Mouse (Mus musculus) midbrain, embryonic 12.5 days (tissue): ENCODE results near the gene Olfr1255. TPM values are rescaled to one million over a fixed set of nuclear protein-coding genes. Genes with fewer than 3 reads are reported as not detected.

ENCODE experiments used
- ATAC-seq: fragments of 200-750 bp; cut with Nextera tagmentation; 2 replicates; pipeline ENCODE4 v1.8.0; 2017; ENCODE audit warnings: low read depth, moderate TSS enrichment, moderate library complexity; ENCODE audit not compliant: low FRiP score
- H3K27ac ChIP-seq: fragments of 300-500 bp; sonication (generic); replicated peaks from 2 replicates; pipeline ENCODE4 v1.5.1; 2016; ENCODE audit warnings: mild to moderate bottlenecking
- H3K27me3 ChIP-seq: fragments of 300-500 bp; sonication (generic); 2 replicates; pipeline ENCODE4 v1.6.1; 2016; ENCODE audit warnings: mild to moderate bottlenecking
- H3K36me3 ChIP-seq: fragments of 300-500 bp; sonication (generic); 2 replicates; pipeline ENCODE4 v1.6.1; 2016
- H3K4me1 ChIP-seq: fragments of 300-500 bp; sonication (generic); 2 replicates; pipeline ENCODE4 v1.6.1; 2016
- H3K4me2 ChIP-seq: fragments of 300-500 bp; sonication (generic); replicated peaks from 2 replicates; pipeline ENCODE4 v1.6.1; 2016; ENCODE audit warnings: mild to moderate bottlenecking, moderate library complexity
- H3K4me3 ChIP-seq: fragments of 300-500 bp; sonication (generic); 2 replicates; pipeline ENCODE4 v1.5.1; 2016; ENCODE audit warnings: mild to moderate bottlenecking
- H3K9ac ChIP-seq: fragments of 300-500 bp; sonication (generic); replicated peaks from 2 replicates; pipeline ENCODE4 v1.6.1; 2016; ENCODE audit warnings: mild to moderate bottlenecking, moderate library complexity
- H3K9me3 ChIP-seq: fragments of 300-500 bp; sonication (generic); 2 replicates; pipeline ENCODE4 v1.6.1; 2016; ENCODE audit warnings: mild to moderate bottlenecking
- WGBS: fragments of 180-500 bp; shearing (Covaris S2); methylation state at CpG from one replicate; pipeline ENCODE4 v1.1.7; 2016; 5-methylcytosine and 5-hydroxymethylcytosine counted together
- polyA plus RNA-seq: library from polyadenylated mRNA; unstranded; fragments of >200 nt; fragmentation: Nextera tagmentation; extraction: Ambion mirVana; gene quantifications from 2 replicates; pipeline ENCODE4 v1.2.1, GENCODE M21; 2016

Gene Olfr1255
- polyA plus RNA-seq, result not detected in 2 replicates

- Histone ChIP-seq H3K27me3 (no peaks in the 10 kb centered on the region), H3K4me2 (no peak within 1 kb of the TSS), H3K9ac (no peak within 1 kb of the TSS), H3K36me3 (no peaks in the 10 kb centered on the region), H3K9me3 (no peaks in the 10 kb centered on the region), H3K4me3 (no peak within 1 kb of the TSS), H3K27ac (no peak within 1 kb of the TSS), H3K4me1 (no peaks in the 10 kb centered on the region)
- WGBS, result 87% methylated on average over 3 of the region's 3 CpGs
- peak; percentile 56; the same call in 1 of the 2 replicates for ATAC-seq
Observed at GRCm38 (mm10) chr2:89811751-89812150, at the start of gene Olfr1255. Gene Olfr1255, plus strand, starts transcription at chr2:89812051.

GRCm38 (mm10) chr2:89793519-89793918 lies 18.3 kb upstream of the Olfr1255 start, which contains the start of gene Olfr1254:
Gene Olfr1254, minus strand, starts transcription at chr2:89793619.
- Histone ChIP-seq H3K9ac (no peak within 1 kb of the TSS), H3K27ac (no peak within 1 kb of the TSS), H3K4me3 (no peak within 1 kb of the TSS), H3K36me3 (no peaks in the 10 kb centered on the region), H3K9me3 (no peaks in the 10 kb centered on the region), H3K4me1 (no peaks in the 10 kb centered on the region), H3K4me2 (no peak within 1 kb of the TSS), H3K27me3 (no peaks in the 10 kb centered on the region)
- ATAC-seq, result no peak

- no peak overlapping the region for H3K4me3 ChIP-seq
- H3K4me1 ChIP-seq, result no peaks in the 10 kb centered on the region
- no peak overlapping the region for H3K9ac ChIP-seq
- H3K9me3 ChIP-seq, result no peaks in the 10 kb centered on the region
- H3K36me3 ChIP-seq, result no peaks in the 10 kb centered on the region
- no peak overlapping the region for H3K4me2 ChIP-seq
- H3K27ac ChIP-seq, result no peak overlapping the region
- ATAC-seq, result no peak
- WGBS, result 94% methylated on average over 3 of the region's 3 CpGs
- no peaks in the 10 kb centered on the region for H3K27me3 ChIP-seq
Observed at GRCm38 (mm10) chr2:89799583-89799982, 12.3 kb upstream of the Olfr1255 start.

GRCm38 (mm10) chr2:89810751-89811150 lies 1.1 kb upstream of the Olfr1255 start:
- H3K4me1 ChIP-seq, result no peaks in the 10 kb centered on the region
- no peak overlapping the region for H3K4me2 ChIP-seq
- 90% methylated on average over 2 of the region's 2 CpGs for WGBS
- H3K27ac ChIP-seq, result no peak overlapping the region
- H3K9me3 ChIP-seq, result no peaks in the 10 kb centered on the region
- ATAC-seq, result peak; percentile 44; the same call in 1 of the 2 replicates
- H3K4me3 ChIP-seq, result no peak overlapping the region
- no peak overlapping the region for H3K9ac ChIP-seq
- no peaks in the 10 kb centered on the region for H3K27me3 ChIP-seq
- no peaks in the 10 kb centered on the region for H3K36me3 ChIP-seq

- Histone ChIP-seq H3K9ac (no peak overlapping the region), H3K4me2 (no peak overlapping the region), H3K4me3 (no peak overlapping the region), H3K4me1 (no peaks in the 10 kb centered on the region), H3K27me3 (no peaks in the 10 kb centered on the region), H3K27ac (no peak overlapping the region), H3K36me3 (no peaks in the 10 kb centered on the region), H3K9me3 (0 out of 2 replicates have a peak, but pooled peaks cover 4% of the 10 kb centered on the region)
- WGBS, result 80% methylated on average over 1 of the region's 1 CpGs
- no peak for ATAC-seq
Observed at GRCm38 (mm10) chr2:89820216-89820615, 8.4 kb downstream of the Olfr1255 start.

- 57% methylated on average over 2 of the region's 2 CpGs for WGBS
Observed at GRCm38 (mm10) chr2:89841455-89841854, 29.6 kb downstream of the Olfr1255 start, which contains the start of gene Olfr1256. Gene Olfr1256, minus strand, starts transcription at chr2:89841555.

GRCm38 (mm10) chr2:89848105-89848504 lies 36.3 kb downstream of the Olfr1255 start, which contains the start of gene Olfr48:
Gene Olfr48, minus strand, starts transcription at chr2:89848205.
- WGBS, result 85% methylated on average over 5 of the region's 5 CpGs
- H3K9ac ChIP-seq, result no peak within 1 kb of the TSS
- no peaks in the 10 kb centered on the region for H3K9me3 ChIP-seq
- ATAC-seq, result no peak
- no peaks in the 10 kb centered on the region for H3K27me3 ChIP-seq
- H3K36me3 ChIP-seq, result no peaks in the 10 kb centered on the region
- no peaks in the 10 kb centered on the region for H3K4me1 ChIP-seq
- no peak within 1 kb of the TSS for H3K4me2 ChIP-seq
- no peak within 1 kb of the TSS for H3K4me3 ChIP-seq
- no peak within 1 kb of the TSS for H3K27ac ChIP-seq

More at GRCm38 (mm10) chr2:89841455-89841854, 29.6 kb downstream of the Olfr1255 start, which contains the start of gene Olfr1256:
- no peak within 1 kb of the TSS for H3K9ac ChIP-seq
- H3K4me1 ChIP-seq, result no peaks in the 10 kb centered on the region
- H3K4me2 ChIP-seq, result no peak within 1 kb of the TSS
- no peak within 1 kb of the TSS for H3K27ac ChIP-seq
- H3K9me3 ChIP-seq, result no peaks in the 10 kb centered on the region
- H3K36me3 ChIP-seq, result no peaks in the 10 kb centered on the region
- no peak for ATAC-seq
- no peak within 1 kb of the TSS for H3K4me3 ChIP-seq
- H3K27me3 ChIP-seq, result no peaks in the 10 kb centered on the region

- H3K36me3 ChIP-seq, result no peaks in the 10 kb centered on the region
Observed at GRCm38 (mm10) chr2:89849230-89849629, 37.4 kb downstream of the Olfr1255 start.

More at GRCm38 (mm10) chr2:89849230-89849629, 37.4 kb downstream of the Olfr1255 start:
- H3K9ac ChIP-seq, result no peak overlapping the region
- no peak overlapping the region for H3K4me2 ChIP-seq
- ATAC-seq, result no peak
- no peak overlapping the region for H3K4me3 ChIP-seq
- H3K27ac ChIP-seq, result no peak overlapping the region
- no peaks in the 10 kb centered on the region for H3K4me1 ChIP-seq
- H3K9me3 ChIP-seq, result no peaks in the 10 kb centered on the region
- whole genome bisulfite sequencing, result 96% methylated on average over 1 of the region's 1 CpGs
- H3K27me3 ChIP-seq, result no peaks in the 10 kb centered on the region

Other genes with a start within 250 kb of the Olfr1255 start
- not detected in 2 replicates for gene Olfr1245, start 233.6 kb upstream of the Olfr1255 start, polyA plus RNA-seq
- not detected in 2 replicates for gene Olfr1246, start 218.9 kb upstream of the Olfr1255 start, polyA plus RNA-seq
- not detected in 2 replicates for gene Olfr1247, start 197.9 kb upstream of the Olfr1255 start, polyA plus RNA-seq
- not detected in 2 replicates for gene Olfr1248, start 193.8 kb upstream of the Olfr1255 start, polyA plus RNA-seq
- not detected in 2 replicates for gene Olfr1249, start 177.1 kb upstream of the Olfr1255 start, polyA plus RNA-seq
- not detected in 2 replicates for gene Olfr1250, start 150.6 kb upstream of the Olfr1255 start, polyA plus RNA-seq
- gene Olfr1251, start 140.1 kb upstream of the Olfr1255 start, polyA plus RNA-seq, result not detected in 2 replicates
- not detected in 2 replicates for gene Olfr1252, start 87.0 kb upstream of the Olfr1255 start, polyA plus RNA-seq
- gene Olfr1253, start 55.0 kb upstream of the Olfr1255 start, polyA plus RNA-seq, result not detected in 2 replicates
- gene Olfr1254, start 18.4 kb upstream of the Olfr1255 start, polyA plus RNA-seq, result not detected in 2 replicates
- gene Olfr1256, start 29.5 kb downstream of the Olfr1255 start, polyA plus RNA-seq, result not detected in 2 replicates
- gene Olfr48, start 36.2 kb downstream of the Olfr1255 start, polyA plus RNA-seq, result not detected in 2 replicates
- gene Olfr1257, start 66.4 kb downstream of the Olfr1255 start, polyA plus RNA-seq, result not detected in 2 replicates
- not detected in 2 replicates for gene Olfr1258, start 115.3 kb downstream of the Olfr1255 start, polyA plus RNA-seq
- not detected in 2 replicates for gene Olfr1259, start 136.6 kb downstream of the Olfr1255 start, polyA plus RNA-seq
- not detected in 2 replicates for gene Olfr1260, start 162.3 kb downstream of the Olfr1255 start, polyA plus RNA-seq
- not detected in 2 replicates for gene Olfr1261, start 179.2 kb downstream of the Olfr1255 start, polyA plus RNA-seq
- not detected in 2 replicates for gene Olfr1262, start 188.1 kb downstream of the Olfr1255 start, polyA plus RNA-seq
- not detected in 2 replicates for gene Olfr1263, start 200.1 kb downstream of the Olfr1255 start, polyA plus RNA-seq
- not detected in 2 replicates for gene Olfr1264, start 213.5 kb downstream of the Olfr1255 start, polyA plus RNA-seq
- gene Olfr1265, start 223.3 kb downstream of the Olfr1255 start, polyA plus RNA-seq, result not detected in 2 replicates